ENCODE assay signal across 19 mouse cellular contexts in the genomic region with DNA sequence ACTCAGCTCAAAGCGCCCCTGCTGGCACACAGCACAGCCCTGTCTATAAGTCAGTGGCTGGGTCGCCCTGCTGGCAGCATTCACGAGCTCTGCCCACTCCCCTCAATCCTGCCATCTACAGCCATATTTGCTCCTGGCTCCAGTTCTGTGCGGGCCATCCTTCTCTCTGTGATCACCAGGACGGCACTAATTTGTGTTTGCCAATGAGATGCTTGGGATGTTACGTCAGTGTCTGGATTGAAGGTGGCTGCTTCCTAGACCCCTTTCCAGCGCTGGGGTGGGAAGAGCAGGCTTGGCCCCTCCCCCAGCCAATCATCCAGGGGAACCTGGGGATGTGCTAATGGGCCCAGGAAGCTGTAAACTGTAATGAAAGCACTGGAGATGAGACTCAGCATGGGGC. TPM values are rescaled to one million over a fixed set of nuclear protein-coding genes. Genes with fewer than 3 reads are reported as not detected.
DNase-seq lines count a peak whose midpoint lies in the region; ATAC-seq and TF ChIP-seq lines count a peak whose summit lies in the region.
"Had no signal": no experiment of that assay in that cellular context is flagged by ENCODE, and none has a peak within 500 bp of the region (broad histone marks: within the 10 kb centered on the region; RNA-seq: fewer than 3 reads in every experiment).

No protein-coding gene starts in this region.

- no peaks in the 10 kb centered on the region for H3K9me3 ChIP-seq in forebrain, embryonic 12.5 days
- no peaks in the 10 kb centered on the region for H3K9me3 ChIP-seq in neural tube, embryonic 13.5 days
- H3K9me3 ChIP-seq in heart, embryonic 10.5 days: no peaks in the 10 kb centered on the region
- H3K9me3 ChIP-seq: embryonic facial prominence, embryonic 15.5 days; heart, embryonic 15.5 days; limb, embryonic 13.5 days had no signal

- no peak overlapping the region for H3K9ac ChIP-seq in forebrain, embryonic 12.5 days
- H3K9ac ChIP-seq in neural tube, embryonic 13.5 days: 0 out of 2 replicates have a peak overlapping the region, but pooled peaks have one; percentile 31
- H3K9ac ChIP-seq: embryonic facial prominence, embryonic 15.5 days; heart, embryonic 15.5 days; limb, embryonic 13.5 days had no signal

- no peaks in the 10 kb centered on the region for H3K27me3 ChIP-seq in cerebellum, adult 2 months (ENCODE audit: control insufficient read depth, insufficient read depth, low read length)
- H3K27me3 ChIP-seq in forebrain, embryonic 12.5 days: peaks cover 9% of the 10 kb centered on the region; the same call in 1 of the 2 replicates
- no peaks in the 10 kb centered on the region for H3K27me3 ChIP-seq in neural tube, embryonic 13.5 days
- peaks cover 45% of the 10 kb centered on the region for H3K27me3 ChIP-seq in heart, embryonic 10.5 days (ENCODE audit: insufficient read depth, poor library complexity, severe bottlenecking)

- TF ChIP-seq CTCF in cerebellum, adult 2 months (IDR thresholded peaks at IDR 0.05; ENCODE audit: borderline replicate concordance, insufficient read depth, low read depth, low read length): no peak
- no peak for TF ChIP-seq CTCF in left cerebral cortex, adult 2 months (IDR thresholded peaks at IDR 0.05)

- DNase-seq in cerebellum, adult 2 months: peak in 1 of 2 experiments; percentile 35
- no peak for DNase-seq in cerebellum, postnatal 4 days (ENCODE audit: low spot score in 2 of 2)
- DNase-seq in left cerebral cortex, adult 2 months (ENCODE audit: extremely low spot score in 1 of 2, low spot score in 2 of 2): no peak
- DNase-seq in left cerebral cortex, adult 18-20 months (ENCODE audit: low spot score in 2 of 2): no peak
- no peak for DNase-seq in heart, embryonic 10.5 days (ENCODE audit: low spot score)
- no peak for DNase-seq in spleen, adult 12 weeks (ENCODE audit: low spot score)
- DNase-seq: adrenal gland, adult 8-10 months; kidney, adult 9 months; kidney, postnatal 4 days; right cerebral cortex, postnatal 14 days; thymus, postnatal 36 days had no signal

- intact Hi-C loops in left cerebral cortex, adult 2 months (cut with DNase I): no loop called here

- TF ChIP-seq POLR2A in cerebellum, adult 2 months (IDR thresholded peaks at IDR 0.05; ENCODE audit: borderline replicate concordance, insufficient read depth, low read length): no peak

- H3K4me1 ChIP-seq in cerebellum, adult 2 months (ENCODE audit: control insufficient read depth, insufficient read depth, low read length): peaks cover 87% of the 10 kb centered on the region
- H3K4me1 ChIP-seq in forebrain, embryonic 12.5 days: peaks cover 24% of the 10 kb centered on the region
- H3K4me1 ChIP-seq in neural tube, embryonic 13.5 days (replicated peaks): peaks cover 53% of the 10 kb centered on the region
- peaks cover 4% of the 10 kb centered on the region; the same call in 1 of the 2 replicates for H3K4me1 ChIP-seq in heart, embryonic 10.5 days
- H3K4me1 ChIP-seq: embryonic facial prominence, embryonic 15.5 days; heart, embryonic 15.5 days had no signal

- no peak overlapping the region; the same call in 1 of the 2 replicates for H3K4me2 ChIP-seq in forebrain, embryonic 12.5 days
- H3K4me2 ChIP-seq in neural tube, embryonic 13.5 days: peak overlapping the region; percentile 9; the same call in 1 of the 2 replicates
- H3K4me2 ChIP-seq: embryonic facial prominence, embryonic 15.5 days; heart, embryonic 15.5 days; limb, embryonic 13.5 days had no signal

- no peak overlapping the region for H3K4me3 ChIP-seq in cerebellum, adult 2 months (replicated peaks; ENCODE audit: insufficient read depth, low read depth, low read length)
- no peak overlapping the region for H3K4me3 ChIP-seq in left cerebral cortex, adult 2 months
- H3K4me3 ChIP-seq in forebrain, embryonic 12.5 days (replicated peaks): no peak overlapping the region
- no peak overlapping the region for H3K4me3 ChIP-seq in neural tube, embryonic 13.5 days
- no peak overlapping the region for H3K4me3 ChIP-seq in heart, embryonic 10.5 days
- H3K4me3 ChIP-seq: embryonic facial prominence, embryonic 15.5 days; heart, embryonic 15.5 days; limb, embryonic 13.5 days had no signal

- ATAC-seq in forebrain, embryonic 12.5 days (ENCODE audit: low FRiP score): peak; percentile 63; the same call in 1 of the 2 replicates
- ATAC-seq in neural tube, embryonic 13.5 days (ENCODE audit: low read depth): peak; percentile 67
- ATAC-seq: inflammation-experienced regulatory T-cells, adult 6 months had no signal

- H3K36me3 ChIP-seq in forebrain, embryonic 12.5 days (replicated peaks): no peaks in the 10 kb centered on the region
- H3K36me3 ChIP-seq in neural tube, embryonic 13.5 days: no peaks in the 10 kb centered on the region
- no peaks in the 10 kb centered on the region for H3K36me3 ChIP-seq in heart, embryonic 10.5 days
- H3K36me3 ChIP-seq: embryonic facial prominence, embryonic 15.5 days; heart, embryonic 15.5 days; limb, embryonic 13.5 days had no signal

- WGBS in cerebellum, adult 2 months: 23% methylated on average over 7 of the region's 7 CpGs
- 27% methylated on average over 7 of the region's 7 CpGs for WGBS in forebrain, embryonic 12.5 days
- WGBS in neural tube, embryonic 13.5 days: 7% methylated on average over 7 of the region's 7 CpGs
- 23% methylated on average over 7 of the region's 7 CpGs for WGBS in heart, embryonic 10.5 days

- H3K27ac ChIP-seq in cerebellum, adult 2 months (ENCODE audit: insufficient read depth, low read length): peak overlapping the region; percentile 66
- H3K27ac ChIP-seq in left cerebral cortex, adult 2 months: peak overlapping the region; percentile 87
- H3K27ac ChIP-seq in forebrain, embryonic 12.5 days: peak overlapping the region; percentile 56
- H3K27ac ChIP-seq in neural tube, embryonic 13.5 days (replicated peaks): peak overlapping the region; percentile 80
- no peak overlapping the region for H3K27ac ChIP-seq in heart, embryonic 10.5 days
- H3K27ac ChIP-seq: embryonic facial prominence, embryonic 15.5 days; heart, embryonic 15.5 days; limb, embryonic 13.5 days; macrophage had no signal

RNA-seq across cellular contexts. Expression of gene Ppp2r2c, which starts 42.7 kb away (rescaled TPM):
- polyA plus RNA-seq in cerebellum, adult 2 months (2012; rRNA removed): 259 and 273 TPM in 2 replicates
- total RNA-seq in left cerebral cortex, adult 2 months (2021): 100 to 1,000 TPM; 448 to 462 TPM
- 100 to 1,000 TPM; 444 to 453 TPM for total RNA-seq in left cerebral cortex, adult 18-20 months (2021)
- polyA plus RNA-seq in forebrain, embryonic 12.5 days (2016; fragmentation: Nextera tagmentation; extraction: Ambion mirVana): 3.8 and 4.8 TPM in 2 replicates
- polyA plus RNA-seq in neural tube, embryonic 13.5 days (2015; fragmentation: Nextera tagmentation; extraction: Ambion mirVana): 43.1 and 44.8 TPM in 2 replicates
- polyA plus RNA-seq in heart, embryonic 10.5 days (2016; fragmentation: Nextera tagmentation; extraction: Ambion mirVana): 0.03 TPM in 1 of 2 replicates, not detected in the other
- total RNA-seq: granulocyte monocyte progenitor cell, adult 5-6 weeks had no signal
- polyA plus RNA-seq: macrophage had no signal
